In genomic region chr13:102811129-102811832, GRCm38 (mm10) we compare ENCODE assay signal across 8 mouse cellular contexts.
DNase-seq lines count a peak whose midpoint lies in the region; ATAC-seq lines count a peak whose summit lies in the region.

No protein-coding gene starts in this region.

- no peaks in the 10 kb centered on the region for H3K9me3 ChIP-seq in embryonic facial prominence, embryonic 14.5 days (ENCODE audit: control insufficient read depth, low read length)
- H3K9me3 ChIP-seq in heart, embryonic 10.5 days, result no peaks in the 10 kb centered on the region
- H3K9me3 ChIP-seq in limb, embryonic 13.5 days, result no peaks in the 10 kb centered on the region
- H3K9me3 ChIP-seq in midbrain, embryonic 16.5 days (replicated peaks; ENCODE audit: control insufficient read depth, low read length, poor library complexity, severe bottlenecking), result no peaks in the 10 kb centered on the region

- H3K9ac ChIP-seq in embryonic facial prominence, embryonic 14.5 days (ENCODE audit: low read depth, low read length), result no peak overlapping the region
- H3K9ac ChIP-seq in limb, embryonic 13.5 days, result 0 out of 2 replicates have a peak overlapping the region, but pooled peaks have one; percentile 9
- H3K9ac ChIP-seq in midbrain, embryonic 16.5 days (ENCODE audit: low read depth, low read length), result peak overlapping the region; percentile 60

- DNase-seq in cerebellum, adult 11 months, result peak; percentile 10
- DNase-seq in embryonic facial prominence, embryonic 14.5 days (ENCODE audit: low spot score), result peak; percentile 75
- peak; percentile 79 for DNase-seq in heart, embryonic 10.5 days (ENCODE audit: low spot score)
- DNase-seq in kidney, adult 8-10 months, result peak; percentile 82 to 84
- DNase-seq in testis, postnatal 14 days (ENCODE audit: low spot score), result peak; percentile 68

- 17% methylated on average over 15 of the region's 15 CpGs for WGBS in embryonic facial prominence, embryonic 14.5 days
- 12% methylated on average over 15 of the region's 15 CpGs for WGBS in heart, embryonic 10.5 days
- 2% methylated on average over 15 of the region's 15 CpGs for WGBS in limb, embryonic 13.5 days
- 14% methylated on average over 15 of the region's 15 CpGs for WGBS in midbrain, embryonic 16.5 days

- H3K4me3 ChIP-seq in embryonic facial prominence, embryonic 14.5 days (ENCODE audit: low read depth, low read length), result peak overlapping the region; percentile 27
- peak overlapping the region; percentile 51 for H3K4me3 ChIP-seq in heart, embryonic 10.5 days
- H3K4me3 ChIP-seq in limb, embryonic 13.5 days, result peak overlapping the region; percentile 30
- H3K4me3 ChIP-seq in midbrain, embryonic 16.5 days (ENCODE audit: low read depth, low read length), result peak overlapping the region; percentile 33

- peak overlapping the region; percentile 56 for H3K4me2 ChIP-seq in embryonic facial prominence, embryonic 14.5 days (ENCODE audit: low read depth, low read length)
- peak overlapping the region; percentile 60 for H3K4me2 ChIP-seq in limb, embryonic 13.5 days (replicated peaks)
- H3K4me2 ChIP-seq in midbrain, embryonic 16.5 days (ENCODE audit: low read length), result peak overlapping the region; percentile 75

- H3K27me3 ChIP-seq in embryonic facial prominence, embryonic 14.5 days (replicated peaks; ENCODE audit: control insufficient read depth, insufficient read depth, low read length), result no peaks in the 10 kb centered on the region
- H3K27me3 ChIP-seq in heart, embryonic 10.5 days (ENCODE audit: insufficient read depth, poor library complexity, severe bottlenecking), result no peaks in the 10 kb centered on the region
- 0 out of 2 replicates have a peak, but pooled peaks cover 4% of the 10 kb centered on the region for H3K27me3 ChIP-seq in limb, embryonic 13.5 days
- no peaks in the 10 kb centered on the region for H3K27me3 ChIP-seq in midbrain, embryonic 16.5 days (ENCODE audit: control insufficient read depth, insufficient read depth, low read depth, low read length)

- H3K27ac ChIP-seq in embryonic facial prominence, embryonic 14.5 days (replicated peaks; ENCODE audit: low read depth, low read length), result no peak overlapping the region
- H3K27ac ChIP-seq in heart, embryonic 10.5 days, result peak overlapping the region; percentile 74
- no peak overlapping the region for H3K27ac ChIP-seq in limb, embryonic 13.5 days
- peak overlapping the region; percentile 49 for H3K27ac ChIP-seq in midbrain, embryonic 16.5 days (ENCODE audit: low read length)

- H3K36me3 ChIP-seq in embryonic facial prominence, embryonic 14.5 days (ENCODE audit: control insufficient read depth, insufficient read depth, low read length), result no peaks in the 10 kb centered on the region
- no peaks in the 10 kb centered on the region; the same call in 1 of the 2 replicates for H3K36me3 ChIP-seq in heart, embryonic 10.5 days
- H3K36me3 ChIP-seq in limb, embryonic 13.5 days, result no peaks in the 10 kb centered on the region
- H3K36me3 ChIP-seq in midbrain, embryonic 16.5 days (ENCODE audit: control insufficient read depth, insufficient read depth, low read length), result no peaks in the 10 kb centered on the region

- H3K4me1 ChIP-seq in embryonic facial prominence, embryonic 14.5 days (ENCODE audit: control insufficient read depth, insufficient read depth, low read length), result peaks cover 9% of the 10 kb centered on the region
- peaks cover 23% of the 10 kb centered on the region for H3K4me1 ChIP-seq in heart, embryonic 10.5 days
- peaks cover 16% of the 10 kb centered on the region for H3K4me1 ChIP-seq in limb, embryonic 13.5 days
- H3K4me1 ChIP-seq in midbrain, embryonic 16.5 days (ENCODE audit: control insufficient read depth, insufficient read depth, low read length), result peaks cover 29% of the 10 kb centered on the region

- ATAC-seq in embryonic facial prominence, embryonic 14.5 days (ENCODE audit: low read depth), result peak; percentile 79; the same call in 1 of the 2 replicates
- ATAC-seq in limb, embryonic 13.5 days (ENCODE audit: low FRiP score, low read depth), result peak; percentile 61; the same call in 1 of the 2 replicates
- ATAC-seq in midbrain, embryonic 16.5 days, result peak; percentile 77
- ATAC-seq in erythroid progenitor cell, adult 5-6 weeks (replicated peaks; ENCODE audit: low FRiP score, poor library complexity, severe bottlenecking), result no peak

Comparison
In these comparisons a context has a peak if more than half of its experiments do, and no peak if none do; other contexts are left out.
1. DNase-seq: peak in every context shown above with its lines; median percentile 83 in kidney, adult 8-10 months; 79 in heart, embryonic 10.5 days; 75 in embryonic facial prominence, embryonic 14.5 days; 68 in testis, postnatal 14 days; 10 in cerebellum, adult 11 months.
2. H3K27ac ChIP-seq: peak in heart, embryonic 10.5 days (single experiment) and midbrain, embryonic 16.5 days (single experiment); none in embryonic facial prominence, embryonic 14.5 days (single experiment) and limb, embryonic 13.5 days (single experiment).
3. Peak in every context shown above with its lines, with median percentiles within 50 percentile points of each other: H3K4me2 ChIP-seq and H3K4me3 ChIP-seq.